Mouse (Mus musculus): ENCODE data around the gene Syn3. TPM values are rescaled to one million over a fixed set of nuclear protein-coding genes. Genes with fewer than 3 reads are reported as not detected.

The Syn3 gene
- polyA plus RNA-seq, 1 experiment from 2014 or later = 5.9 TPM

DNA sequence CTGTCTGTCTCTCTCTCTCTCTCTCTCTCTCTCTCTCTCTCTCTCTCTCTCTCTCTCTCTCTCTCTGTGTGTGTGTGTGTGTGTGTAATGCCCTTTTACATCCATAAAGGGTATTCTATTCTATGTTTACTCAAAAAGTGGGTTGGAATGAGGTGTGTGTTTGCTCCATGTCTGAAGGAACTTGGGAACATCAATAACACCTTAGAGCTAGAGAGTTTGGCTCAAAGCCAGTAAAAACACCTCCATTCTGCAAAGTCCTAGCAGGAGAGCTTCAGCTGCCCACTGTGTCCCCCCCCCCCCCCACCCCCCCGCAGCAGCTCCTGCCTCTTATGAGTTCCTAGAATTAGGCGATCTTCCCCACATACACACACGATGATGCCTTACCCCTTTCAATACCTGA, 161.5 kb downstream of the Syn3 start:
- H3K9me3 ChIP-seq (replicated peaks; ENCODE audit: low read length) = no peaks in the 10 kb centered on the region
- DNase-seq (ENCODE audit: low spot score) = no peak
- no peaks in the 10 kb centered on the region for H3K36me3 ChIP-seq (ENCODE audit: insufficient read depth, low read length)
- H3K4me2 ChIP-seq (ENCODE audit: low read length) = no peak overlapping the region
- H3K4me3 ChIP-seq (replicated peaks; ENCODE audit: low read depth, low read length) = no peak overlapping the region
- H3K27me3 ChIP-seq (ENCODE audit: insufficient read depth, low read length) = no peaks in the 10 kb centered on the region
- no peak overlapping the region for H3K27ac ChIP-seq
- 49% methylated on average over 3 of the region's 3 CpGs for WGBS
- H3K9ac ChIP-seq (ENCODE audit: low read depth, low read length) = no peak overlapping the region
- no peak for ATAC-seq (replicated peaks; ENCODE audit: low FRiP score, low read depth)
- H3K4me1 ChIP-seq (replicated peaks; ENCODE audit: insufficient read depth, low read length) = peaks cover 47% of the 10 kb centered on the region
- TF ChIP-seq CTCF (IDR thresholded peaks at IDR 0.05; ENCODE audit: low read depth) = no peak

DNA sequence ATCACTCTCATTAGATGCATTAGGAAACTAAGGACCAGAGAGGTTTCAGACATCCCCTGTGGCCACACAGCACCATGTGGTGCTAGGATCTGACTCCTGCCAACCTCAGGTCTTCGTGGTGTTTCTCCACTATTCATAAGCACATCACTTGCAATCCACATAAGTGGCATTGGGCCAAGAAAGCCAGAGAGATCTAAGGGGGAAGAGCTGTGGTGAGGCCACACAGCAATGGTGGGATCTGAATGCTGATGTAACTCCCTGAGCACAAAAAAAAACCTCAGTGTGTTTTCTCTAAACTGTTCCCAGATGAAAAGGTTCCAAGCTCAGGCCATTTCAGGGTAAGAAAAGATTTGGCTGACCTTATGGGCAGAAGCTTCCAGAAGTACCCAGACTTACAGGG, 162.2 kb downstream of the Syn3 start:
- Histone ChIP-seq H3K27me3 (ENCODE audit: insufficient read depth, low read length) (no peaks in the 10 kb centered on the region), H3K36me3 (ENCODE audit: insufficient read depth, low read length) (no peaks in the 10 kb centered on the region), H3K4me1 (replicated peaks; ENCODE audit: insufficient read depth, low read length) (peaks cover 52% of the 10 kb centered on the region), H3K4me3 (replicated peaks; ENCODE audit: low read depth, low read length) (no peak overlapping the region), H3K9me3 (replicated peaks; ENCODE audit: low read length) (no peaks in the 10 kb centered on the region), H3K4me2 (ENCODE audit: low read length) (no peak overlapping the region), H3K27ac (no peak overlapping the region), H3K9ac (ENCODE audit: low read depth, low read length) (no peak overlapping the region)
- no peak for DNase-seq (ENCODE audit: low spot score)
- 50% methylated on average over 1 of the region's 1 CpGs for WGBS
- no peak for TF ChIP-seq CTCF (IDR thresholded peaks at IDR 0.05; ENCODE audit: low read depth)
- no peak for ATAC-seq (replicated peaks; ENCODE audit: low FRiP score, low read depth)

DNA sequence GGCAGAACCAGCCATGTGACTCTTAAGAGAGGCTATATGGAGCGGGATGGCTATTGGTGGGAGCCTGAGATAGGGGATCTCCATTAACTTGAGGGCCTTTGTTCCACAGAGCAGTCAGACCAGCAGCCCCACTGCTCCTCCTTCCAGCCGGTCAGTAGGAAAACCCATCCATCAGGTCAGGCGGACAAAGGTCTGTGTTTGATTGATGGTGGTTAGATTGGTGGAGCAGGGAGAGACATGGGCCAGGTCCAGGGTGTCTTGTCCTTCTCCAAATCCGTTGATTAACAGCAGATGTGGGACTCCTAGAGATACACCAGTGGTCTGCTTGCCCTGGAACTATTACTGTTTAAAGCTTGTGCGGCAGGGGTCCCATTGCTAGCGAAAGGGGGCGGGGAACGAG, 164.1 kb downstream of the Syn3 start:
- ATAC-seq (replicated peaks; ENCODE audit: low FRiP score, low read depth) (no peak), DNase-seq (ENCODE audit: low spot score) (no peak)
- no peaks in the 10 kb centered on the region for H3K36me3 ChIP-seq (ENCODE audit: insufficient read depth, low read length)
- H3K27me3 ChIP-seq (ENCODE audit: insufficient read depth, low read length) = no peaks in the 10 kb centered on the region
- H3K4me1 ChIP-seq (replicated peaks; ENCODE audit: insufficient read depth, low read length) = peaks cover 47% of the 10 kb centered on the region
- no peak overlapping the region for H3K27ac ChIP-seq
- no peaks in the 10 kb centered on the region for H3K9me3 ChIP-seq (replicated peaks; ENCODE audit: low read length)
- no peak overlapping the region for H3K4me2 ChIP-seq (ENCODE audit: low read length)
- no peak for TF ChIP-seq CTCF (IDR thresholded peaks at IDR 0.05; ENCODE audit: low read depth)
- no peak overlapping the region for H3K4me3 ChIP-seq (replicated peaks; ENCODE audit: low read depth, low read length)
- 54% methylated on average over 8 of the region's 8 CpGs for WGBS
- no peak overlapping the region for H3K9ac ChIP-seq (ENCODE audit: low read depth, low read length)

DNA sequence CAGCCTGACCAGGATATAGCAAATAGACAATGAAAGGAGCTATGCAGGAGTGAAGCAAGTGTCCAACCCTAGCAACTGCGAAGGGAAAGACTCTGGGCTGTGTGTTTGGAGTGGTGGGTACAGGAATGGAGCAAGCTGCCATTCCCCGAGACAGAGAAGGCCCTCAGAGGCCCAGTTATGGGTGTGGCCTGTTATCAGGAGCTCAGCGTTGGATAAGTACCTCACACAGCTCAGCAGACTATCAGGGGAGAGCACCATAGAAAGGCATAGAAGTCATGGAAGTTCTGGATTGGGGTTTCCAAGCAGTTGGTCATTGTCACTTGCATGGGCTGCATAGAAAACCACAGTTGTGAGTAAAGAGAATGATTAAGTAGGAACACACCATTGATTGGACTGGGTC, 165.8 kb downstream of the Syn3 start:
- DNase-seq (ENCODE audit: low spot score) (no peak), ATAC-seq (replicated peaks; ENCODE audit: low FRiP score, low read depth) (no peak)
- Histone ChIP-seq H3K4me2 (ENCODE audit: low read length) (no peak overlapping the region), H3K9ac (ENCODE audit: low read depth, low read length) (no peak overlapping the region), H3K27me3 (ENCODE audit: insufficient read depth, low read length) (no peaks in the 10 kb centered on the region), H3K4me3 (replicated peaks; ENCODE audit: low read depth, low read length) (no peak overlapping the region), H3K27ac (peak overlapping the region; percentile 85; the same call in 1 of the 2 replicates), H3K9me3 (replicated peaks; ENCODE audit: low read length) (no peaks in the 10 kb centered on the region), H3K4me1 (replicated peaks; ENCODE audit: insufficient read depth, low read length) (peaks cover 40% of the 10 kb centered on the region), H3K36me3 (ENCODE audit: insufficient read depth, low read length) (no peaks in the 10 kb centered on the region)
- TF ChIP-seq CTCF (IDR thresholded peaks at IDR 0.05; ENCODE audit: low read depth) = no peak
- WGBS = 92% methylated on average over 3 of the region's 3 CpGs

DNA sequence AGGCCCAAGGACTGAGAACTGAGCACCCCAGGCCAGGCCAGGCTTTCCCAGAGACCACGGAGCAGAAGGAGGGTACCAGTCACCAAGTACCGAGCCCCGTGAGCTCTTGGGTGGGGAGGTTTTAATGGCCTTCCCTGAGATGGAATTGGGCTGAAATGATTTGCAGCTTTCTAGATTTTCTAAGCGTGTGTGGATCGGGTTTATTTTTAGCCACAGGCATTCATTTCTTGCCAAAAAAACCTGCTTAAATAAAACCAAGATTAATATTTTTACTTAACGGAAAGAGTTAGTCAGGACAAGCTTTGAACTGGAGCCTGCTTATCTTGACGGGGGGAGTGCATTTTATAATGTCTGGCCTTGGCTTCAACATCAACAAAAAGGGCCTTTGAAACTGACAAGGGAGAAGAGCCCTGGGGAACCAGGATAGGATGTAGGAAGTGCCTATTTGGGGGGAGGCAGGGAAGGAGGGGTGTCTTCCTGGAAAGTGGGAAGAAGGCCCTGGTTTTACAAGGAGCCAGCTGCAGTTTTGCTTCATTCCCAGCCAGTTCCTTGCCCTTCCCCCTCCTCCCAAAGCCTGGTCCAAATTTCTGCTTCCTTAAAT, 166.9 kb downstream of the Syn3 start:
- no peak for TF ChIP-seq CTCF (IDR thresholded peaks at IDR 0.05; ENCODE audit: low read depth)
- Histone ChIP-seq H3K27ac (peak overlapping the region; percentile 85), H3K36me3 (ENCODE audit: insufficient read depth, low read length) (no peaks in the 10 kb centered on the region), H3K27me3 (ENCODE audit: insufficient read depth, low read length) (no peaks in the 10 kb centered on the region), H3K4me1 (replicated peaks; ENCODE audit: insufficient read depth, low read length) (peaks cover 40% of the 10 kb centered on the region), H3K9ac (ENCODE audit: low read depth, low read length) (no peak overlapping the region), H3K4me3 (replicated peaks; ENCODE audit: low read depth, low read length) (no peak overlapping the region), H3K9me3 (replicated peaks; ENCODE audit: low read length) (no peaks in the 10 kb centered on the region), H3K4me2 (ENCODE audit: low read length) (no peak overlapping the region)
- WGBS = 35% methylated on average over 7 of the region's 7 CpGs
- peak; percentile 90 for DNase-seq (ENCODE audit: low spot score)
- ATAC-seq (replicated peaks; ENCODE audit: low FRiP score, low read depth) = no peak

DNA sequence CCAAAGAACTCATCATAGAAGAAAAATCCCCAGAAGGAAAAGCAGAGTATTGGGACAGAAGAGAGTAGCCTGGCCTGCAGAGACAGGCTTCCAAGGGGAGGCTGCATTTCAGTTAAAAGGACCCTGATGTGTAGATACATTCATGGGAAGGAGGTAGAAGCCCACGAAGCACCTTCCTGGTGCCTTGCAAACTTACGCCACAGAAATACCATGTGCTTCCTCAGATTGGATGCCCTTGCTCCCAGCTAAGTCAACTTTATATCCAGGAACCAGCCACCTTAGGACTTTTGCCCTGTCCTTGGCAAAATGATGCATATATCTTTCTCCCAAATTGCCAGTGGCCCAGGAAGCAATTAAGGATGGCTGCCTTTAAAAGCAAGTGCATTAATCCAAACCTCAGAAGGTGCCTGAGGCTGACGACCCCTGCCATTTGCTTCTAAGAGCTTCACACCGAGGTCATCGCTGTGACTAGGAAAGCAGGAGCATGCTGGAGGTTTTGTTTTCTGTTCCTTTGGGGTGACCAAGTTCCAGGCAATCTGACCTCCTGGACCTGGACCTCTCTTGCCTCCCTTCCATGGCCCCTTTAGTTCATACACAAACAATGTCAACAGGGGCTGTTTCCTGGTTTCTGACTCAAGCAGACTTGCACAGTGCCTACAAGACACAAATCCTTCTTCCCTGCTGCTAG, 167.6 kb downstream of the Syn3 start:
- DNase-seq (ENCODE audit: low spot score) = no peak
- no peak overlapping the region for H3K4me3 ChIP-seq (replicated peaks; ENCODE audit: low read depth, low read length)
- peak overlapping the region; percentile 85 for H3K27ac ChIP-seq
- ATAC-seq (replicated peaks; ENCODE audit: low FRiP score, low read depth) = no peak
- no peak overlapping the region for H3K4me2 ChIP-seq (ENCODE audit: low read length)
- no peak overlapping the region for H3K9ac ChIP-seq (ENCODE audit: low read depth, low read length)
- H3K36me3 ChIP-seq (ENCODE audit: insufficient read depth, low read length) = no peaks in the 10 kb centered on the region
- 38% methylated on average over 5 of the region's 5 CpGs for WGBS
- no peaks in the 10 kb centered on the region for H3K27me3 ChIP-seq (ENCODE audit: insufficient read depth, low read length)
- H3K4me1 ChIP-seq (replicated peaks; ENCODE audit: insufficient read depth, low read length) = peaks cover 40% of the 10 kb centered on the region
- TF ChIP-seq CTCF (IDR thresholded peaks at IDR 0.05; ENCODE audit: low read depth) = no peak
- H3K9me3 ChIP-seq (replicated peaks; ENCODE audit: low read length) = no peaks in the 10 kb centered on the region

Measured in kidney, postnatal 0 days (tissue).